Mouse (Mus musculus) liver, embryonic 11.5 days (tissue): ENCODE results near the gene Fgfr2. TPM values are rescaled to one million over a fixed set of nuclear protein-coding genes. Genes with fewer than 3 reads are reported as not detected.

ENCODE experiments used
- ATAC-seq: fragments of 200-750 bp; cut with Nextera tagmentation; replicated peaks from 2 replicates; pipeline ENCODE4 v1.8.0; 2017; ENCODE audit warnings: moderate number of reproducible peaks, mild to moderate bottlenecking, moderate TSS enrichment, moderate library complexity; ENCODE audit not compliant: low FRiP score
- DNase-seq: peaks from one replicate; pipeline ENCODE4 v3.0.0-alpha.2; 2017; ENCODE audit warnings: low spot score
- H3K27ac ChIP-seq: fragments of 300-500 bp; sonication (generic); 2 replicates; pipeline ENCODE4 v1.5.1; 2014; ENCODE audit warnings: mild to moderate bottlenecking, low read depth, low read length, control low read depth
- H3K27me3 ChIP-seq: fragments of 300-500 bp; sonication (generic); replicated peaks from 2 replicates; pipeline ENCODE4 v1.6.1; 2014; ENCODE audit warnings: low read length, mixed read lengths; ENCODE audit not compliant: control insufficient read depth, insufficient read depth
- H3K36me3 ChIP-seq: fragments of 300-500 bp; sonication (generic); 2 replicates; pipeline ENCODE4 v1.6.1; 2014; ENCODE audit warnings: mild to moderate bottlenecking, low read length, moderate library complexity, mixed read lengths; ENCODE audit not compliant: control insufficient read depth, insufficient read depth
- H3K4me1 ChIP-seq: fragments of 300-500 bp; sonication (generic); replicated peaks from 2 replicates; pipeline ENCODE4 v1.6.1; 2014; ENCODE audit warnings: low read length, mixed read lengths; ENCODE audit not compliant: control insufficient read depth, insufficient read depth
- H3K4me2 ChIP-seq: fragments of 300-500 bp; sonication (generic); 2 replicates; pipeline ENCODE4 v1.6.1; 2014; ENCODE audit warnings: mild to moderate bottlenecking, control low read depth, moderate library complexity
- H3K4me3 ChIP-seq: fragments of 300-500 bp; sonication (generic); 2 replicates; pipeline ENCODE4 v1.5.1; 2014; ENCODE audit warnings: low read depth, low read length, control low read depth
- H3K9ac ChIP-seq: fragments of 300-500 bp; sonication (generic); 2 replicates; pipeline ENCODE4 v1.6.1; 2014; ENCODE audit warnings: low read depth, low read length, control low read depth
- H3K9me3 ChIP-seq: fragments of 300-500 bp; sonication (generic); 2 replicates; pipeline ENCODE4 v1.6.1; 2016; ENCODE audit warnings: low read length, inconsistent platforms, mixed read lengths; ENCODE audit not compliant: control insufficient read depth
- WGBS: fragments of 180-500 bp; shearing (Covaris S2); extraction: QIAGEN DNeasy Blood & Tissue Kit; methylation state at CpG from one replicate; pipeline ENCODE4 v1.1.7; 2014; 5-methylcytosine and 5-hydroxymethylcytosine counted together
- polyA plus RNA-seq: library from polyadenylated mRNA; unstranded; fragments of >200 nt; fragmentation: Nextera tagmentation; extraction: Ambion mirVana; gene quantifications from 2 replicates; pipeline ENCODE4 v1.2.1, GENCODE M21; 2014

The Fgfr2 gene
- polyA plus RNA-seq, 1 experiment from 2014 or later = 32.6 TPM

DNA sequence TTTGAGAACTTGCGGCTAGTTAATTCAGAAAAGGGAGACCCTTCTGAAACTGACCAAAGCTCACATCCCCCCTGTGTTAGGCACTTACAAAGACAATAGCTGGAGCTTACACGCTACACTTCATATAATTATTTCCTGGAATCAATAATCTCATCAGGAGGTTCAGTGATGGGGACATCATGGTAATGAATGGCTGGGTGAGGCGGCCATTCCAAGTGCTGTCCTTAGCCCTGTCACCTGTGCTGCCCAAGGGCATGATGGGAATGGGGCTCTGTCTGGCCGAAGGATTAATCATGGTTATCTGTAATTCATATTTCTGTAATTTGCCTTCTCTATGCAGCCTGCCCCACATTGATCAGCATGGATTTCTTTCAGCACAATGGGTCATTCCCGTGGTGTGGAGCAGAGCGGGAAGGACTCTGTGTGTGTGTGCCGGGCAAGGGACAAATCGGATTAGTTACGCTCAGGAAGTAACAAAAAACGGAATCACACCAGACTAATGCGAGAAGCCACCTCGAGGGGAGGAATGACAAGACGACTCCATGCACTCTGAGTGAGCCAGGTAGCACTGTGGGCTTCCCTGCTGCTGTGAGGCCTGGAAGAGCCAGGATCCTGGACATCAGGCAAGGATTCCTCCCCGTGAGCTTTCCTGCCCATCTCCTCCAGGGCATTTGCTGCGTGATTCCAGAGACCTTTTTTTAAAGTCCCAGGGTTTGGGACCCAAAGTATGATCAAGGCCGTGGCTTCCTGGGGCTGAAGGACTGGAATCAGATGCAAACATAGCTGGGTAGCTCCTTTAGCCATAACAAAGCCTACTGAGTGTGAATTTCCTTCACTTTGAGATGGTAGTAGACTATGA, 1375.8 kb downstream of the Fgfr2 start:
- Histone ChIP-seq H3K9me3 (no peaks in the 10 kb centered on the region), H3K27ac (no peak overlapping the region), H3K9ac (no peak overlapping the region), H3K4me1 (no peaks in the 10 kb centered on the region), H3K36me3 (no peaks in the 10 kb centered on the region), H3K4me2 (no peak overlapping the region), H3K4me3 (no peak overlapping the region), H3K27me3 (no peaks in the 10 kb centered on the region)
- ATAC-seq (no peak), DNase-seq (no peak)
- WGBS = 69% methylated on average over 16 of the region's 16 CpGs

DNA sequence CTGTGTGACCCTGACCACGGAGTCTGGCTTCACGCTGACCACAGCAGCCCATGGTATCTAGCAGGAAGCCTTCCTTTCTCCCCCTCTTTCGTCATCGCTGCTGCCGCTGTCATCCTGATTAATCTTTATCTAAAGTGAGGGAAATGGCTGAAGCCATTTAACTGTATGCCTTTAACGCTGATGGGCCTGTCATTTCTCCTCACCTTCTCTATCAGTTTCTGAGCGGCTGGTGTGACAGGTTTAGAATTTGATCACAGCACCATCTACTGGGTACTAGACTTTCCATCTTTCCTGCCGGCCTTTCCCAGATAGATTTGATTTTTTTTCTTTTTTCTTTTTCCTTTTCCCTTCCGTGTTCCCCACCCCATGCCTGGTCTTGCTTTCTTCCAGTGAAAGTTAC, 1376.4 kb downstream of the Fgfr2 start:
- DNase-seq (no peak), ATAC-seq (no peak)
- no peaks in the 10 kb centered on the region for H3K36me3 ChIP-seq
- H3K4me1 ChIP-seq = no peaks in the 10 kb centered on the region
- H3K27ac ChIP-seq = no peak overlapping the region
- no peak overlapping the region for H3K4me2 ChIP-seq
- no peak overlapping the region for H3K4me3 ChIP-seq
- WGBS = 11% methylated on average over 9 of the region's 9 CpGs
- H3K27me3 ChIP-seq = no peaks in the 10 kb centered on the region
- no peak overlapping the region for H3K9ac ChIP-seq
- H3K9me3 ChIP-seq = no peaks in the 10 kb centered on the region

DNA sequence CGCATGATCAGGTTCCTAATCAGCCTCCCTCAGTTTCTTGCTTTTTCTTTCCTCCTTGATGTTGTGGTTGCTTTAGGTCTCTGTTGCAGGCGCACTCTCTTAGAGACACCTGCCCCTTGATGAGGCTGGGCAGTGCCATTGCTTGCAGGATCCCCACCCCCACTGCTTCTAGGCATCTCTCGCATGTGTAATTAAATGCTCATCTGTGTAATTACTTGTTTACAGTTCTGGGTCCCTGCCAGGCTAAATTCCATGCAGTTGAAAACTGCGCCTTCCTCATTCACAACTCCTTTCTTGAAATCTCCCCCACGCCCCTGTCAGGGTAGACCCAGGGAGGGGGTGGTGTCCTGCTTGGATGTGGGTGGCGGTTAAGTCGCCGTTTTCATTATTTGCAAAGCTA, 1380.0 kb downstream of the Fgfr2 start:
- DNase-seq (no peak), ATAC-seq (no peak)
- no peaks in the 10 kb centered on the region for H3K4me1 ChIP-seq
- H3K27me3 ChIP-seq = no peaks in the 10 kb centered on the region
- H3K9ac ChIP-seq = no peak overlapping the region
- 62% methylated on average over 8 of the region's 8 CpGs for WGBS
- H3K27ac ChIP-seq = no peak overlapping the region
- H3K36me3 ChIP-seq = no peaks in the 10 kb centered on the region
- H3K4me3 ChIP-seq = no peak overlapping the region
- H3K4me2 ChIP-seq = no peak overlapping the region
- no peaks in the 10 kb centered on the region for H3K9me3 ChIP-seq

DNA sequence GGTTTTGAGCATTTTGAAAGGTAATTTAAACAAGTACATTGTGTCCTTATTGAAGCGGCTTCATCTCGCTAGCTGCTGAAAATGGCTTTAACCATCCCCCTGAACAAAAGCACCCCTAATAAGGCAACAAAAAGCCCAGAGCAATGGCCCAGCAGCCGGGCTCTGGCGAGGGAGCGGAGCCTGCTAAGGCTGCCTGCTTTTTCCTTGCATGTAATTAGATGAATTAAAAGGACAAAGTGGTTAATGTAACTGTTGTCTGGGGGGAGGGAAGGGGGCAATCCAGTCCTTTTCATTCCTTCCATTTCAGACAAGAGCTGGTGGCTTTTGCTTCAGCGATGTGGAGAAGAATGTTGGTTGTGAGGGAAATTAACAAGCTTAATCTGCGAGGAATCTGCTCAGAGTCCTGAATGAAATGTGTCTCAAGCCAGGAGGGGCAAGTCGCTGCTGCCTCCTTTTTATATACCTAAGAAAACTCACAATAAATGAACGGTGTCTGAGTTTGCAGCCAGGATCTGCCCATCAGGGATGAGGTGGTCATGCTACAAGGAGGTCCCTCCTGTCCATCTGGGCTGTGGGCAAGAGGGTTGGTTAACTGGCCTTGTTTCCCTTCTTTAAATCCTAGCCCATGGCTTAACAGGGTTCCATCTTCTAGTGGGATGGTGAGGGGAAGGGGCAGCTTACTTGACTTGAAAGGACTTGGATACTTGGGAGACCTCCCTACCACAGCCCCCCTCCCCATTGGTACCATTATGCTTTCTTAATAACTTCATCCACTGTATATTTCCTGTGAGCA, 1400.2 kb downstream of the Fgfr2 start:
- DNase-seq = no peak
- Histone ChIP-seq H3K4me1 (no peaks in the 10 kb centered on the region), H3K36me3 (no peaks in the 10 kb centered on the region), H3K4me2 (no peak overlapping the region), H3K4me3 (no peak overlapping the region), H3K27me3 (no peaks in the 10 kb centered on the region), H3K27ac (no peak overlapping the region), H3K9me3 (no peaks in the 10 kb centered on the region), H3K9ac (no peak overlapping the region)
- no peak for ATAC-seq
- 51% methylated on average over 9 of the region's 9 CpGs for WGBS

DNA sequence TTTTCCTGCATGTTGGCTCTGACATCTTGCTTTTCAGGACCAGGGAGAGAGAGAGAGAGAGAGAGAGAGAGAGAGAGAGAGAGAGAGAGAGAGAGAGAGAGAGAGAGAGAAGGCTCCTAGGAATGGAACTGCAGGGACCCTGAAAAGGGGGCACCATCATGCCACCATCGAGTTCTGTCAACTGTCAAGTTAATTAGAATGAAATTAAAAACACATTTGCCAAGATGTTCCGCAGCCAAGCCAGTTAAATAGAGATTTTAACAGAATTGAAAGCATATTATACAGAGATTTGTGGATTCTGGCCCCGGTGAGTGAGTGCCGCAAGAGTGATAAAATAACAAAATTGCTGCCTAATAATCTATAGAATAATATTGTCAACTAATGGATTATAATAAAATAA, 1400.8 kb downstream of the Fgfr2 start:
- H3K4me3 ChIP-seq = no peak overlapping the region
- no peaks in the 10 kb centered on the region for H3K27me3 ChIP-seq
- no peak overlapping the region for H3K27ac ChIP-seq
- no peaks in the 10 kb centered on the region for H3K36me3 ChIP-seq
- H3K4me1 ChIP-seq = no peaks in the 10 kb centered on the region
- no peak overlapping the region for H3K9ac ChIP-seq
- H3K4me2 ChIP-seq = no peak overlapping the region
- DNase-seq (no peak), ATAC-seq (no peak)
- no peaks in the 10 kb centered on the region for H3K9me3 ChIP-seq
- WGBS = 63% methylated on average over 4 of the region's 4 CpGs

DNA sequence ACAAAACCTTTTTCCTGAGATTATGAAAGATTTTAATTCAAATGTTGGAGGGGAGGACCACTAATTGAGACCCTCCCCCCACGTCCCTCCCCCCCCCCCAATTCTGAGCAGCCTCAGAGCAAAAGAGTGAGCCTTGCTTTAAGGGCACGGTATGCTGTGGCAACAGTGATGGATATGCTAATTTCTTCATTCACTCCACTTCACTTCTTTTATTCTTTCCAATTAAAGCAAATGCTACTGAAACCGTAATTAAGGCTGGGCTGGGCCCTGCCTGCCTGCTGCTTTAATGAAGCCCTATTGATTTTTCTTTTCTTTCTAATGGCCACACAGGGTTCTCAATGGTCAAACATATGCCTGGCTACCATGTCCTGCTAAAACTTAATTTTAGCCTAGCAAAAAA, 1404.9 kb downstream of the Fgfr2 start:
- no peaks in the 10 kb centered on the region for H3K36me3 ChIP-seq
- no peaks in the 10 kb centered on the region for H3K9me3 ChIP-seq
- no peak overlapping the region for H3K27ac ChIP-seq
- no peak overlapping the region for H3K4me2 ChIP-seq
- H3K4me3 ChIP-seq = no peak overlapping the region
- DNase-seq (no peak), ATAC-seq (no peak)
- 58% methylated on average over 3 of the region's 3 CpGs for WGBS
- H3K4me1 ChIP-seq = no peaks in the 10 kb centered on the region
- no peak overlapping the region for H3K9ac ChIP-seq
- no peaks in the 10 kb centered on the region for H3K27me3 ChIP-seq

DNA sequence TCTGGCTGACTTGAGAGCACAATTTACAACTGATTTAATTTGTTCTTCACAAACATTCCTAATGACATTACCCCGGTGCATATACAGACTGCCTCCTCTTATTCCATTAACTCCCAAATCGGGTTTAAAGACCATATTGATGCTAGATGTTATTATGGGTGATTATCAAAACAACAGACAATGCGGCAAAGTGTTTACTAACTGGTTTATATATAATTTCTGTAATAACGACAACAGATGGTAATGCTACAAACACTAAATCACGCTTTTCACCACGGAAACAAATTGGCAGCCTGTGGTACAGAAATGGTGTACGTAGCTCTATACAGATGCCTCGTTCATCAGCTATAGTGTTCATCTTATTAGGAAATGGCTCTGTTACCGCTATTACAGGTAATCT, 1410.1 kb downstream of the Fgfr2 start:
- H3K4me3 ChIP-seq = no peak overlapping the region
- no peak overlapping the region for H3K9ac ChIP-seq
- no peaks in the 10 kb centered on the region for H3K4me1 ChIP-seq
- H3K27ac ChIP-seq = no peak overlapping the region
- WGBS = 87% methylated on average over 9 of the region's 9 CpGs
- no peak overlapping the region for H3K4me2 ChIP-seq
- DNase-seq (no peak), ATAC-seq (no peak)
- no peaks in the 10 kb centered on the region for H3K36me3 ChIP-seq
- no peaks in the 10 kb centered on the region for H3K27me3 ChIP-seq
- no peaks in the 10 kb centered on the region for H3K9me3 ChIP-seq

DNA sequence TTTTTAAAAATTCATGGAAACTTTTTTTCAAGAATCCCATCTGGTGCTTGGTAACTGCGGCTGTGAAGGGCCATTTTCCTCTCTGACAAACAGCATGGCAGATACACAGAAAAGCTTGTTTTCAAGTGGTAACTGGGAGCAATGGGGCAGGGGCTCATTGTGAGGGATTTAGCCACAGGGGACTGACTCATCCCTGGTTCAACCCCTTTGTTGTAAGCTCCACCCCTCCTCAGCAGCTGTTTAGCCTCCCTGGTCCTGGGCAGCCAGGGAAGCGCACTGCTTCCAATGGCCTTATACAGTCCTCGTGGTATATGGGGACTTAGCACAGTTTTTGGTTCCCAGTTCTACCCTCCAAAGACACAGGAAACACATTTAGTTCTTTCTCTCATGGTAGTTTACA, 1426.3 kb downstream of the Fgfr2 start:
- Histone ChIP-seq H3K27me3 (no peaks in the 10 kb centered on the region), H3K9me3 (no peaks in the 10 kb centered on the region), H3K9ac (no peak overlapping the region), H3K4me1 (no peaks in the 10 kb centered on the region), H3K36me3 (no peaks in the 10 kb centered on the region), H3K4me3 (no peak overlapping the region), H3K27ac (no peak overlapping the region), H3K4me2 (no peak overlapping the region)
- DNase-seq = no peak
- no peak for ATAC-seq
- 41% methylated on average over 3 of the region's 3 CpGs for WGBS

DNA sequence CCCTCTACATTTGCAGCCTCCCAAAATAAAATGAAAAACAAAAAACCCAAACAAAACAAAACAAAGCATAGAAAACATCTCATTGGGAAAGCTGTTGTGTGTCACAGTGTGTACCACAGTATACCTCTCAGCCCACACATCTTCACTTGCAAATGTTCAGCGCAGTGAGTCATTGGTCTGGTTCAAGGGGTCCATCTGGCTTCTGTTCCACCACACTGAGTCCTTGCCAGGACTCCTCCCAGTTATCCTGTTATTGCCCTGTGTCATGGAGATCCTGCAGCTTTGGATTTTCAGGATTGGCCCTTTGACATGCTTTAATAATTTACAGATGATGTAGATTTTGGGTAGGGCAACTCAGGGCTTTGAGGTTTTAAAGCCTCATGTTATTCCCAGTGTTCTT, 1435.8 kb downstream of the Fgfr2 start:
- Histone ChIP-seq H3K36me3 (no peaks in the 10 kb centered on the region), H3K9me3 (no peaks in the 10 kb centered on the region), H3K9ac (no peak overlapping the region), H3K4me3 (no peak overlapping the region), H3K4me2 (no peak overlapping the region), H3K4me1 (no peaks in the 10 kb centered on the region), H3K27ac (no peak overlapping the region), H3K27me3 (no peaks in the 10 kb centered on the region)
- ATAC-seq = no peak
- 87% methylated on average over 1 of the region's 1 CpGs for WGBS
- DNase-seq = no peak
